Mouse (Mus musculus) midbrain, embryonic 12.5 days (tissue): ENCODE data around the gene Nek7. TPM values are rescaled to one million over a fixed set of nuclear protein-coding genes. Genes with fewer than 3 reads are reported as not detected.

Experiments
- ATAC-seq: fragments of 200-750 bp; cut with Nextera tagmentation; 2 replicates; pipeline ENCODE4 v1.8.0; 2017; ENCODE audit warnings: low read depth, moderate TSS enrichment, moderate library complexity; ENCODE audit not compliant: low FRiP score
- H3K27ac ChIP-seq: fragments of 300-500 bp; sonication (generic); replicated peaks from 2 replicates; pipeline ENCODE4 v1.5.1; 2016; ENCODE audit warnings: mild to moderate bottlenecking
- H3K27me3 ChIP-seq: fragments of 300-500 bp; sonication (generic); 2 replicates; pipeline ENCODE4 v1.6.1; 2016; ENCODE audit warnings: mild to moderate bottlenecking
- H3K36me3 ChIP-seq: fragments of 300-500 bp; sonication (generic); 2 replicates; pipeline ENCODE4 v1.6.1; 2016
- H3K4me1 ChIP-seq: fragments of 300-500 bp; sonication (generic); 2 replicates; pipeline ENCODE4 v1.6.1; 2016
- H3K4me2 ChIP-seq: fragments of 300-500 bp; sonication (generic); replicated peaks from 2 replicates; pipeline ENCODE4 v1.6.1; 2016; ENCODE audit warnings: mild to moderate bottlenecking, moderate library complexity
- H3K4me3 ChIP-seq: fragments of 300-500 bp; sonication (generic); 2 replicates; pipeline ENCODE4 v1.5.1; 2016; ENCODE audit warnings: mild to moderate bottlenecking
- H3K9ac ChIP-seq: fragments of 300-500 bp; sonication (generic); replicated peaks from 2 replicates; pipeline ENCODE4 v1.6.1; 2016; ENCODE audit warnings: mild to moderate bottlenecking, moderate library complexity
- H3K9me3 ChIP-seq: fragments of 300-500 bp; sonication (generic); 2 replicates; pipeline ENCODE4 v1.6.1; 2016; ENCODE audit warnings: mild to moderate bottlenecking
- WGBS: fragments of 180-500 bp; shearing (Covaris S2); methylation state at CpG from one replicate; pipeline ENCODE4 v1.1.7; 2016; 5-methylcytosine and 5-hydroxymethylcytosine counted together
- polyA plus RNA-seq: library from polyadenylated mRNA; unstranded; fragments of >200 nt; fragmentation: Nextera tagmentation; extraction: Ambion mirVana; gene quantifications from 2 replicates; pipeline ENCODE4 v1.2.1, GENCODE M21; 2016

The Nek7 gene
- polyA plus RNA-seq, result 31.0 and 31.8 TPM in 2 replicates

GRCm38 (mm10) chr1:138619996-138620461 is at the start of gene Nek7:
Gene Nek7, minus strand, starts transcription at chr1:138620141.
- peak within 1 kb of the TSS; percentile 95 for H3K27ac ChIP-seq
- peaks cover 19% of the 10 kb centered on the region for H3K4me1 ChIP-seq
- no peaks in the 10 kb centered on the region for H3K9me3 ChIP-seq
- peak within 1 kb of the TSS; percentile 94 for H3K4me3 ChIP-seq
- 2% methylated on average over 11 of the region's 11 CpGs for WGBS
- H3K4me2 ChIP-seq, result peak within 1 kb of the TSS; percentile 79
- peak within 1 kb of the TSS; percentile 78 for H3K9ac ChIP-seq
- no peaks in the 10 kb centered on the region for H3K27me3 ChIP-seq
- peak; percentile 2; the same call in 1 of the 2 replicates for ATAC-seq
- H3K36me3 ChIP-seq, result no peaks in the 10 kb centered on the region

DNA sequence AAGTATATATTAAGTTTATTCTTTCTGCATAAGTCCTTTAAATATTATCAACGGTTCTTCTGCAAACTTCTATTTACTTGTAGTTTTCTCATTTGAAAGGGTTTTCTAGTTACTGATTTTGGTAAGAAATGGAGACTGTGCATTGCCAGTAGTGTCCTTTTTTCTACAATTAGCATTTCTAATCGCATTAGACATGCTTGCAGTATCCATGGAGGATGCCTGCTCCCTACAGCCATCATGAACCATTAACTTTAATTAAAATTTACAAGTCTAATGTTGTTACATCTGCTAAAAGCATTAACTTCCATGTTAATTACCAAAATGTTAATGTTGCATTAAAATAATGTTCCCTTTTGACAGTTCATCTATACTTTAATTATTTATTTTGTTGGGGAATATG is 42.4 kb upstream of the Nek7 start:
- Histone ChIP-seq H3K9me3 (0 out of 2 replicates have a peak, but pooled peaks cover 3% of the 10 kb centered on the region), H3K4me1 (no peaks in the 10 kb centered on the region), H3K4me3 (no peak overlapping the region), H3K27ac (no peak overlapping the region), H3K27me3 (no peaks in the 10 kb centered on the region), H3K4me2 (no peak overlapping the region), H3K36me3 (no peaks in the 10 kb centered on the region), H3K9ac (no peak overlapping the region)
- peak; percentile 75; the same call in 1 of the 2 replicates for ATAC-seq
- 67% methylated on average over 2 of the region's 2 CpGs for WGBS

DNA sequence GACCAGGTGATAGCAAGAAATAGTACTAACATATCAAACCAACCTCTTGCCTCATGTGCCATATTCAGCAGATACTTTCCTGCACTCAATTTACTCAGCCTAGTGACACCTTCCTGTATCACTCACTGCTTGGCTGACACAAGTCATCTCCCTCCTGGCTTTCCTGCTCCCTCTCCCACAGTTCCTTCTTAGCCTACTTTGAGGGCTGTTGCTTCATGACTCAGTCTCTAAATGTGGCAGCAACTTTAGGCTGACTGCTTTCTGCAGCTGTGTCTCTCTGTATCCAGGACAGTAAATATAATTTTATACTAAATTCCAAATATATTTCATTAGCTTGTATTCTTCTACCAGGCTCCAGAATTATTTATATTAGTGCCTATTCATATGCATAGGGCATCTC is 34.3 kb upstream of the Nek7 start:
- no peak for ATAC-seq
- Histone ChIP-seq H3K4me1 (no peaks in the 10 kb centered on the region), H3K27me3 (no peaks in the 10 kb centered on the region), H3K4me2 (no peak overlapping the region), H3K4me3 (no peak overlapping the region), H3K36me3 (no peaks in the 10 kb centered on the region), H3K27ac (no peak overlapping the region), H3K9ac (no peak overlapping the region), H3K9me3 (no peaks in the 10 kb centered on the region)

DNA sequence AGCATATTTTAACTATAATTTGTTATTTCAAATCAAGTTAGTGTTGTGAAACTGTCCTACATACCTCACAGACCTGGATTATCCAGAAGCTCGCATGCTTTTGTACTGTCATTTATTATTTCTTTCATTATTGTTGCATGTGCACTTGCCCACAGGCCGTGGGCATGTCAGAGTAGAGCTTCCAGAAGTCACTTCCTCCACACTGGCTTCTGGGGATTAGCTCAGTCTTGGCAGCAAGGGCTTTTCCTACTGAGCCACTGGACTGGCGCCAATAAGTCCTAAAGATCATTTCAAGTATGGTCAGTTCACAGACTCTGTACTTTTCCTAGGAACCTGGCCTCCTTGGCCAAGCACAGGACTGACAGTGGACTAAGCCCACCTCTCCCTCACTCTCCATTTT is 25.1 kb upstream of the Nek7 start:
- H3K4me3 ChIP-seq, result no peak overlapping the region
- H3K4me2 ChIP-seq, result no peak overlapping the region
- no peaks in the 10 kb centered on the region for H3K4me1 ChIP-seq
- no peaks in the 10 kb centered on the region for H3K36me3 ChIP-seq
- no peak overlapping the region for H3K9ac ChIP-seq
- 81% methylated on average over 3 of the region's 3 CpGs for WGBS
- H3K27ac ChIP-seq, result no peak overlapping the region
- no peaks in the 10 kb centered on the region for H3K27me3 ChIP-seq
- no peaks in the 10 kb centered on the region for H3K9me3 ChIP-seq
- no peak for ATAC-seq

- Histone ChIP-seq H3K4me1 (no peaks in the 10 kb centered on the region), H3K4me3 (no peak overlapping the region), H3K4me2 (no peak overlapping the region), H3K27me3 (no peaks in the 10 kb centered on the region), H3K27ac (no peak overlapping the region), H3K36me3 (no peaks in the 10 kb centered on the region), H3K9ac (no peak overlapping the region), H3K9me3 (no peaks in the 10 kb centered on the region)
- no peak for ATAC-seq
- WGBS, result 89% methylated on average over 3 of the region's 3 CpGs
These were observed 23.4 kb upstream of the Nek7 start for GRCm38 (mm10) chr1:138643306-138643830.

DNA sequence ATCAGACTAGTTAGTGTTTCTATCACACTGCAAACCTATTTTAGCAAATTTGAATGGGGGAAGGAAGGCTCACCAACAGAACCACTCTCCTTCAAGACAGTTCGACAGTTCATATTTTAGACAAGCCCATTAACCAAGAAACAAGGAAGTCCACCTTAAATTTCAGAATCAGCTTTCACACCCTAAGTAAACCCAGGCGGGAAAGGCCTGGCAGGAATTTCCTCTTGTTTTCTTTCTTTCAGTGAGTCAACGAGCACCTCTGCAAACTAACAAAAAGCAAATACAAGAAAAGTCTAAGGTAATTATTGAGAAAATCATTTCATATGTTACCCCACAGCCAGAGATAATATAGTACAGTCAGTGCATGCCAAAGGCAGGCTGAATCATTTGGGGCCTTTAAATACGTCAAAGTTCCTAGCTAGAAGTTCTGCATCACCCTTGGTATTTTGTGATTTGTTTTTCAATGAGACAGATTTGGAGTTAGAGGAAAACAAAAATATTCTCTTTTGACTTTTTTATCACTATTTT is 21.1 kb upstream of the Nek7 start:
- H3K9me3 ChIP-seq, result no peaks in the 10 kb centered on the region
- no peak overlapping the region for H3K4me2 ChIP-seq
- 77% methylated on average over 4 of the region's 4 CpGs for WGBS
- no peaks in the 10 kb centered on the region for H3K36me3 ChIP-seq
- no peak for ATAC-seq
- H3K27ac ChIP-seq, result no peak overlapping the region
- no peaks in the 10 kb centered on the region for H3K27me3 ChIP-seq
- no peaks in the 10 kb centered on the region for H3K4me1 ChIP-seq
- no peak overlapping the region for H3K9ac ChIP-seq
- H3K4me3 ChIP-seq, result no peak overlapping the region

DNA sequence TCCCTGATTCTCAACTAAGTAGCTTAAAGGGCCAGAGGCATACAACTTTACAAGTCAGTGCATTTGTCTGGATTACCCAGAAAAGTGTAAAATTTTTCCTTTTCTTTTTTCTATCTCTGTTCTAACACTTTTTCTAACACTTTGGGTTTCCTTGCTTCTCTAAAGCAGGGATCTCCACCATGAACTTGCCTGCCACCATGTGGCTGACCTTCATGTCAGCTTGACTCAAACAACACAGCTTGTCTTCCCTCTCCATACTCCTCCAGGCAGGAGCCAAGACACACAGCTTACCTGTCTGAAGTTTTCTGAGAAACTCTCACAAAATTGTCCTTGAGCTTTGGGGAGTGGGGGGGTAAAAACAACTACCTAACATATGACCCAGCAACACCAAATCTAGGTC is 17.9 kb upstream of the Nek7 start:
- Histone ChIP-seq H3K4me3 (no peak overlapping the region), H3K27ac (no peak overlapping the region), H3K9ac (no peak overlapping the region), H3K4me1 (no peaks in the 10 kb centered on the region), H3K4me2 (no peak overlapping the region), H3K36me3 (no peaks in the 10 kb centered on the region), H3K27me3 (no peaks in the 10 kb centered on the region), H3K9me3 (no peaks in the 10 kb centered on the region)
- ATAC-seq, result no peak

DNA sequence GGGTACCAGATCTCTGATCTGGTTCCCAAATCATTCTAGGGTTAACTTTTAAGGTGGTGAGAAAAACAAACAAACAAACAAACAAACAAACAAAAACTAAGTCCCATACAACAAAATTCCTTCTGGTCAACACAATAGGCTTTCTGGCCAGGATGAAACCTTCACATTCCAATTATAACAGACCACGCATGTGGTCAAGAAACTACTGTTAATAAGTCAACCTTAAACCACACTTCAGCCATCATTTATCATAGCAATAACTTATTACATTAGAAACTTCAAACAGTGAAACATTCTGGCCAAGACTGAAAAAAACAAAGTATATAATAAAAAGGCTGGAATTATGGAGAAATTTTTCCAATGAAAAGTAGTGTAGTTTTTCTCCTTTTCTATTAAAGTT is 14.6 kb upstream of the Nek7 start:
- no peak overlapping the region for H3K4me2 ChIP-seq
- H3K36me3 ChIP-seq, result no peaks in the 10 kb centered on the region
- WGBS, result 92% methylated on average over 1 of the region's 1 CpGs
- ATAC-seq, result no peak
- no peaks in the 10 kb centered on the region for H3K4me1 ChIP-seq
- no peaks in the 10 kb centered on the region for H3K27me3 ChIP-seq
- no peak overlapping the region for H3K27ac ChIP-seq
- H3K9me3 ChIP-seq, result no peaks in the 10 kb centered on the region
- no peak overlapping the region for H3K4me3 ChIP-seq
- H3K9ac ChIP-seq, result no peak overlapping the region

- no peak for ATAC-seq
These were observed 9.0 kb upstream of the Nek7 start for GRCm38 (mm10) chr1:138628919-138629318.

GRCm38 (mm10) chr1:138628486-138628885 is 8.5 kb upstream of the Nek7 start:
- ATAC-seq, result no peak
- Histone ChIP-seq H3K27ac (no peak overlapping the region), H3K4me3 (no peak overlapping the region), H3K27me3 (no peaks in the 10 kb centered on the region), H3K9ac (no peak overlapping the region), H3K36me3 (no peaks in the 10 kb centered on the region), H3K9me3 (no peaks in the 10 kb centered on the region), H3K4me2 (no peak overlapping the region), H3K4me1 (no peaks in the 10 kb centered on the region)
- 86% methylated on average over 3 of the region's 3 CpGs for WGBS

More at GRCm38 (mm10) chr1:138628919-138629318, 9.0 kb upstream of the Nek7 start:
- Histone ChIP-seq H3K9me3 (no peaks in the 10 kb centered on the region), H3K4me1 (no peaks in the 10 kb centered on the region), H3K4me3 (no peak overlapping the region), H3K27ac (no peak overlapping the region), H3K4me2 (no peak overlapping the region), H3K36me3 (no peaks in the 10 kb centered on the region), H3K9ac (no peak overlapping the region), H3K27me3 (no peaks in the 10 kb centered on the region)
- WGBS, result 87% methylated on average over 4 of the region's 4 CpGs

- H3K27ac ChIP-seq, result no peak overlapping the region
- H3K27me3 ChIP-seq, result no peaks in the 10 kb centered on the region
- H3K4me2 ChIP-seq, result no peak overlapping the region
- no peaks in the 10 kb centered on the region for H3K4me1 ChIP-seq
- no peak for ATAC-seq
- WGBS, result 88% methylated on average over 3 of the region's 3 CpGs
- no peaks in the 10 kb centered on the region for H3K36me3 ChIP-seq
- H3K9me3 ChIP-seq, result no peaks in the 10 kb centered on the region
- no peak overlapping the region for H3K9ac ChIP-seq
- no peak overlapping the region for H3K4me3 ChIP-seq
These were observed 7.9 kb upstream of the Nek7 start for GRCm38 (mm10) chr1:138627804-138628203.

DNA sequence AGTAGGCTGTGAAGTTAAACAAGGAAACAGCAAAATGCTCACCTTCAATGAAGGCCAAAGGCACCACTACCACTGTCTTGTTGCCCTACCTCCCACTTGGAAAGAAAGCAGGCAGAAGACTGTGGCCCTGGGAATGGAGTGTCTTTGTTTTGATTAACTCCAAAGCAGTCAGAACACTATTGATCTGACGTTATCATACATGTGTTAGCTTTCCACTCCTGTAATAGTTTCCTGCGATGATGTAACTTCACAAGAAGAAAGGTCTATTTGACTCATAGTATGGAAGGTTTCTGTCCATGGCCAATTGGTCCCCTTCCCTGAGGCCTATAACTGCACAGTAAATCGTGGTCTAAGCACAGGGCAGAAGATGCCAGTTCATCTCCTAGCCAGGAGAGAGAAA is 6.3 kb upstream of the Nek7 start:
- 77% methylated on average over 3 of the region's 3 CpGs for WGBS
- H3K4me3 ChIP-seq, result no peak overlapping the region
- H3K4me1 ChIP-seq, result no peaks in the 10 kb centered on the region
- no peak for ATAC-seq
- H3K27me3 ChIP-seq, result no peaks in the 10 kb centered on the region
- H3K9ac ChIP-seq, result no peak overlapping the region
- H3K27ac ChIP-seq, result no peak overlapping the region
- no peaks in the 10 kb centered on the region for H3K36me3 ChIP-seq
- H3K4me2 ChIP-seq, result no peak overlapping the region
- no peaks in the 10 kb centered on the region for H3K9me3 ChIP-seq

DNA sequence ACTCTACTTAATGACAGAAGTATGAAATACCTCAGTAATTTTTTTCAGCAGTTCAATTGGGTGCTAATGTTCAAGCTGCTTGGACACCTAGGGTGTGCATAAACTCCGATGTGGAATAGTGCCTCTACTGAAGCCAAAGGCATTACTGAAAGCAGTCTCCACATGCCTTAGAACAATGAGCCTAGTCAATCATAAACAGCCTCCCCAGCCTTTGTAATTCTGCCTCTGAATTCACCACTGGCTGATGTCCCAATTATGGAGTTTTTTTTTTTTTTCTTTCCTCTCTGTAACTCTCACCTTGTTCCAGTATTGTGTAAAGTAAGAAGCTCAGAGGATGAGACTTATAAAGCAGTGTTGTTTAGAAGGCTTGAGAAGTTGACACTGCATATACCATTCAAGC is 3.9 kb upstream of the Nek7 start:
- H3K4me1 ChIP-seq, result 0 out of 2 replicates have a peak, but pooled peaks cover 6% of the 10 kb centered on the region
- no peaks in the 10 kb centered on the region for H3K9me3 ChIP-seq
- no peaks in the 10 kb centered on the region for H3K36me3 ChIP-seq
- H3K9ac ChIP-seq, result no peak overlapping the region
- no peak overlapping the region for H3K4me2 ChIP-seq
- 72% methylated on average over 1 of the region's 1 CpGs for WGBS
- no peaks in the 10 kb centered on the region for H3K27me3 ChIP-seq
- no peak for ATAC-seq
- no peak overlapping the region for H3K27ac ChIP-seq
- H3K4me3 ChIP-seq, result no peak overlapping the region
